In the genomic region with DNA sequence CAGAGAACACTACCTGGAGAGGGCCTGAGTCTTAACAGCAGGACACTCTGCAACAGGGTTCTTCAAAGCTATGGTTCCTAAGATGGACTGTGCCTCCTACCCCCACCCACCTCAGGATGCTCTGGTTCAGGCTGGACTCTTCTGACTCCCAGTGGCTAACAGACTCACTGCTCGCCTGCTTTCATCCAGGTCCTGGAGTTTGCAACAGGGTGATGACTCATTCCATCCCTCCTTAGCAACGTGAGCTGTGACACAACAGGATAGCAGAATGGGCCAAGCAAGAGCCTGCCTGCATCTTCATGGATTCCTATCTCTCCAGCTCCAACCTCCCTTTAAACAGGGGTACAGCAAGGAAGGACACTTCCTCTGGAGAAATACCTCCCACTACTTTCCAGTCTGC, we compare ENCODE assay signal across 23 mouse cellular contexts.
DNase-seq lines count a peak whose midpoint lies in the region; ATAC-seq and TF ChIP-seq lines count a peak whose summit lies in the region.
"Had no signal": no experiment of that assay in that cellular context is flagged by ENCODE, and none has a peak within 500 bp of the region (broad histone marks: within the 10 kb centered on the region; RNA-seq: fewer than 3 reads in every experiment).

No protein-coding gene starts in this region.

- intact Hi-C loops in heart, adult 2 months (cut with DNase I) = no loop called here
- intact Hi-C loops in left cerebral cortex, postnatal 14 days (cut with DNase I) = no loop called here

- H3K27me3 ChIP-seq in heart, adult 2 months (ENCODE audit: control insufficient read depth, insufficient read depth, low read length) = no peaks in the 10 kb centered on the region
- H3K27me3 ChIP-seq: embryonic facial prominence, embryonic 12.5 days; stomach, embryonic 15.5 days had no signal

- no peak overlapping the region for H3K27ac ChIP-seq in heart, adult 2 months
- H3K27ac ChIP-seq: embryonic facial prominence, embryonic 12.5 days; forebrain, embryonic 10.5 days; gastrocnemius, adult 2 months; stomach, embryonic 15.5 days had no signal

- no peak for TF ChIP-seq POLR2A in heart, adult 2 months (IDR thresholded peaks at IDR 0.05; ENCODE audit: insufficient read depth, low read depth, low read length)

- WGBS in heart, adult 2 months = 29% methylated on average over 2 of the region's 2 CpGs

- no peak overlapping the region for H3K4me3 ChIP-seq in heart, adult 2 months
- H3K4me3 ChIP-seq: embryonic facial prominence, embryonic 12.5 days; forebrain, embryonic 10.5 days; gastrocnemius, adult 2 months; stomach, embryonic 15.5 days had no signal

- H3K79me2 ChIP-seq in heart, adult 2 months (replicated peaks; ENCODE audit: control insufficient read depth, insufficient read depth, low read length) = no peaks in the 10 kb centered on the region

- no peak for TF ChIP-seq EP300 in heart, adult 2 months (IDR thresholded peaks at IDR 0.05; ENCODE audit: insufficient read depth, low read depth, low read length)

- H3K36me3 ChIP-seq in heart, adult 2 months (ENCODE audit: control insufficient read depth, insufficient read depth, low read length) = no peaks in the 10 kb centered on the region
- H3K36me3 ChIP-seq: embryonic facial prominence, embryonic 12.5 days; forebrain, embryonic 10.5 days; G1E; stomach, embryonic 15.5 days had no signal

- peak; percentile 38 for TF ChIP-seq CTCF in heart, adult 2 months (IDR thresholded peaks at IDR 0.05)

- no peak for ATAC-seq in erythroid progenitor cell, adult 5-6 weeks (replicated peaks; ENCODE audit: low FRiP score, poor library complexity, severe bottlenecking)
- ATAC-seq: forebrain, postnatal 0 days; hindbrain, embryonic 16.5 days; midbrain, embryonic 16.5 days had no signal

- no peak for DNase-seq in heart, adult 2 months
- DNase-seq in heart, adult 11 months = no peak
- DNase-seq in lung, postnatal 10 days = peak; percentile 11
- no peak for DNase-seq in lung, postnatal 25 days (ENCODE audit: low spot score)
- peak; percentile 65 for DNase-seq in NIH3T3 (ENCODE audit: low read depth)
- peak; percentile 12 for DNase-seq in lung, postnatal 36 days
- no peak for DNase-seq in left cerebral cortex, postnatal 14 days (ENCODE audit: low spot score in 2 of 2)
- DNase-seq: cerebellum, adult 8-10 months; forebrain, postnatal 0 days; gastrocnemius, adult 2 months; heart, postnatal 4 days; kidney, adult 18-20 months; kidney, postnatal 14 days; lung, embryonic 14.5 days; retina, postnatal 1 day; thymus, adult 2 months had no signal

- no peaks in the 10 kb centered on the region for H3K4me1 ChIP-seq in heart, adult 2 months (ENCODE audit: control insufficient read depth, insufficient read depth, low read length)
- H3K4me1 ChIP-seq: stomach, embryonic 15.5 days had no signal

- no peak overlapping the region for H3K9ac ChIP-seq in heart, adult 2 months (ENCODE audit: low read depth, low read length)
- H3K9ac ChIP-seq: embryonic facial prominence, embryonic 12.5 days; forebrain, postnatal 0 days; lung, embryonic 14.5 days; stomach, embryonic 15.5 days had no signal

Comparison
In these comparisons a context has a peak if more than half of its experiments do, and no peak if none do; other contexts are left out.
1. DNase-seq: peak in lung, postnatal 10 days (single experiment), NIH3T3 (single experiment) and lung, postnatal 36 days (single experiment); none in heart, adult 2 months (0 of 2), heart, adult 11 months (single experiment), lung, postnatal 25 days (single experiment) and left cerebral cortex, postnatal 14 days (0 of 2).